Comparison of ENCODE assay signal across 10 mouse cellular contexts in genomic region chr8:103912983-103913926, GRCm38 (mm10).
DNase-seq lines count a peak whose midpoint lies in the region; ATAC-seq lines count a peak whose summit lies in the region.
"Had no signal": no experiment of that assay in that cellular context is flagged by ENCODE, and none has a peak within 500 bp of the region (broad histone marks: within the 10 kb centered on the region; RNA-seq: fewer than 3 reads in every experiment).

No protein-coding gene starts in this region.

- 52% methylated on average over 9 of the region's 9 CpGs for WGBS in embryonic facial prominence, embryonic 15.5 days

- peak; percentile 59; the same call in 1 of the 2 replicates for ATAC-seq in embryonic facial prominence, embryonic 15.5 days (ENCODE audit: insufficient number of reproducible peaks, low FRiP score, low TSS enrichment, low read depth)
- no peak for ATAC-seq in megakaryocyte progenitor cell, adult 5-6 weeks (replicated peaks; ENCODE audit: poor library complexity)

- H3K4me2 ChIP-seq in embryonic facial prominence, embryonic 15.5 days (replicated peaks): no peak overlapping the region
- H3K4me2 ChIP-seq: liver, embryonic 15.5 days had no signal

- no peaks in the 10 kb centered on the region for H3K27me3 ChIP-seq in embryonic facial prominence, embryonic 15.5 days
- H3K27me3 ChIP-seq: liver, embryonic 15.5 days had no signal

- no peak overlapping the region for H3K4me3 ChIP-seq in embryonic facial prominence, embryonic 15.5 days (replicated peaks)
- H3K4me3 ChIP-seq: liver, embryonic 15.5 days; myocyte had no signal

- no peak overlapping the region for H3K9ac ChIP-seq in embryonic facial prominence, embryonic 15.5 days
- H3K9ac ChIP-seq: liver, embryonic 15.5 days had no signal

- H3K36me3 ChIP-seq in embryonic facial prominence, embryonic 15.5 days: no peaks in the 10 kb centered on the region
- H3K36me3 ChIP-seq: liver, embryonic 15.5 days had no signal

- intact Hi-C loops in heart, postnatal 25 days (cut with DNase I): loop anchor here (10.0 kb wide), 1 partner anchor 328 kb away; no protein-coding TSS in a partner anchor

- H3K9me3 ChIP-seq in embryonic facial prominence, embryonic 15.5 days (replicated peaks): no peaks in the 10 kb centered on the region
- H3K9me3 ChIP-seq: liver, embryonic 15.5 days had no signal

- peak; percentile 20 for DNase-seq in kidney, postnatal 14 days
- no peak for DNase-seq in kidney, postnatal 10 days
- DNase-seq in heart, postnatal 25 days (ENCODE audit: low spot score): peak; percentile 52
- peak; percentile 39 for DNase-seq in lung, postnatal 14 days
- DNase-seq in embryo, embryonic 10.5 days (ENCODE audit: low spot score): no peak
- DNase-seq: thymus, adult 2 months had no signal

- peak overlapping the region; percentile 80 for H3K27ac ChIP-seq in embryonic facial prominence, embryonic 15.5 days (replicated peaks)
- H3K27ac ChIP-seq: liver, embryonic 15.5 days had no signal

- H3K4me1 ChIP-seq in embryonic facial prominence, embryonic 15.5 days: peaks cover 26% of the 10 kb centered on the region
- H3K4me1 ChIP-seq: liver, embryonic 15.5 days had no signal

Comparison
In these comparisons a context has a peak if more than half of its experiments do, and no peak if none do; other contexts are left out.
1. DNase-seq: peak in kidney, postnatal 14 days (single experiment), heart, postnatal 25 days (single experiment) and lung, postnatal 14 days (single experiment); none in kidney, postnatal 10 days (single experiment) and embryo, embryonic 10.5 days (single experiment).